Mouse (Mus musculus) testis, adult 2 months (tissue): ENCODE results near the gene Btbd19. TPM values are rescaled to one million over a fixed set of nuclear protein-coding genes. Genes with fewer than 3 reads are reported as not detected.

Experiments
- H3K27ac ChIP-seq: fragments of 200-500 bp; 2 replicates; pipeline ENCODE4 v1.5.1; 2012; ENCODE audit warnings: low read depth, low read length; ENCODE audit not compliant: control insufficient read depth, insufficient read depth
- H3K27me3 ChIP-seq: fragments of 200-500 bp; 2 replicates; pipeline ENCODE4 v1.6.1; 2012; ENCODE audit warnings: mild to moderate bottlenecking, low read length, moderate library complexity; ENCODE audit not compliant: control insufficient read depth, insufficient read depth
- H3K36me3 ChIP-seq: fragments of 200-500 bp; 2 replicates; pipeline ENCODE4 v1.6.1; 2012; ENCODE audit warnings: mild to moderate bottlenecking, low read length; ENCODE audit not compliant: control insufficient read depth, insufficient read depth
- H3K4me1 ChIP-seq: fragments of 200-500 bp; 2 replicates; pipeline ENCODE4 v1.6.1; 2012; ENCODE audit warnings: low read length; ENCODE audit not compliant: control insufficient read depth, insufficient read depth
- H3K4me3 ChIP-seq: fragments of 200-500 bp; 2 replicates; pipeline ENCODE4 v1.5.1; 2012; ENCODE audit warnings: low read depth, mild to moderate bottlenecking, low read length, moderate library complexity, mixed read lengths; ENCODE audit not compliant: control insufficient read depth
- CTCF ChIP-seq: fragments of 200-500 bp; IDR thresholded peaks from 2 replicates; pipeline ENCODE4 v1.5.1; 2012; ENCODE audit warnings: low read depth, mild to moderate bottlenecking, inconsistent platforms, low read length, moderate library complexity; ENCODE audit not compliant: control insufficient read depth, insufficient read depth, insufficient replicate concordance
- POLR2A ChIP-seq: fragments of 200-500 bp; IDR thresholded peaks from 2 replicates; pipeline ENCODE4 v1.6.1; 2012; ENCODE audit warnings: low read depth, mild to moderate bottlenecking, inconsistent platforms, low read length, moderate library complexity; ENCODE audit not compliant: control insufficient read depth
- polyA plus RNA-seq: library from polyadenylated mRNA; depleted of rRNA; stranded (reverse); fragments of >200 nt; gene quantifications from 2 replicates; pipeline ENCODE4 v1.2.3, GENCODE M21; 2012

Gene Btbd19
- polyA plus RNA-seq, 1 experiment: 3.2 TPM

- Histone ChIP-seq H3K36me3 (no peaks in the 10 kb centered on the region), H3K4me1 (peaks cover 17% of the 10 kb centered on the region), H3K27me3 (no peaks in the 10 kb centered on the region), H3K27ac (no peak within 1 kb of the TSS), H3K4me3 (peak within 1 kb of the TSS; percentile 84)
- no peak for TF ChIP-seq CTCF
- 0 out of 2 replicates have a peak, but pooled peaks have one; percentile 24 for TF ChIP-seq POLR2A
Observed at GRCm38 (mm10) chr4:117133817-117134600, 8.5 kb upstream of the Btbd19 start, which contains the start of gene Plk3. Gene Plk3 (minus strand): TSS chr4:117133963.

- no peaks in the 10 kb centered on the region for H3K36me3 ChIP-seq
- H3K4me3 ChIP-seq: peak overlapping the region; percentile 84
- TF ChIP-seq CTCF (no peak), POLR2A (no peak)
- no peak overlapping the region for H3K27ac ChIP-seq
- H3K27me3 ChIP-seq: no peaks in the 10 kb centered on the region
- peaks cover 17% of the 10 kb centered on the region for H3K4me1 ChIP-seq
Observed at GRCm38 (mm10) chr4:117133366-117133796, 7.9 kb upstream of the Btbd19 start.

- Histone ChIP-seq H3K4me1 (peaks cover 19% of the 10 kb centered on the region), H3K27me3 (no peaks in the 10 kb centered on the region), H3K4me3 (no peak overlapping the region; the same call in 1 of the 2 replicates), H3K36me3 (no peaks in the 10 kb centered on the region), H3K27ac (no peak overlapping the region)
- no peak for TF ChIP-seq CTCF
- no peak for TF ChIP-seq POLR2A
Observed at GRCm38 (mm10) chr4:117132794-117133143, 7.2 kb upstream of the Btbd19 start.

GRCm38 (mm10) chr4:117131890-117132793, 6.6 kb upstream of the Btbd19 start:
- H3K4me3 ChIP-seq: no peak overlapping the region
- no peak for TF ChIP-seq CTCF
- no peak for TF ChIP-seq POLR2A
- H3K4me1 ChIP-seq: peaks cover 19% of the 10 kb centered on the region

GRCm38 (mm10) chr4:117131198-117131597, 5.7 kb upstream of the Btbd19 start:
- no peaks in the 10 kb centered on the region for H3K36me3 ChIP-seq
- H3K4me3 ChIP-seq: no peak overlapping the region
- H3K27ac ChIP-seq: no peak overlapping the region
- no peaks in the 10 kb centered on the region for H3K27me3 ChIP-seq
- H3K4me1 ChIP-seq: peaks cover 19% of the 10 kb centered on the region
- TF ChIP-seq CTCF: no peak
- no peak for TF ChIP-seq POLR2A

More at GRCm38 (mm10) chr4:117131890-117132793, 6.6 kb upstream of the Btbd19 start:
- H3K27me3 ChIP-seq: no peaks in the 10 kb centered on the region
- no peak overlapping the region for H3K27ac ChIP-seq
- H3K36me3 ChIP-seq: no peaks in the 10 kb centered on the region

- Histone ChIP-seq H3K4me1 (peaks cover 22% of the 10 kb centered on the region), H3K4me3 (no peak overlapping the region), H3K27ac (no peak overlapping the region)
Observed at GRCm38 (mm10) chr4:117130790-117131189, 5.3 kb upstream of the Btbd19 start.

More at GRCm38 (mm10) chr4:117130790-117131189, 5.3 kb upstream of the Btbd19 start:
- H3K27me3 ChIP-seq: no peaks in the 10 kb centered on the region
- H3K36me3 ChIP-seq: no peaks in the 10 kb centered on the region
- TF ChIP-seq CTCF: no peak
- TF ChIP-seq POLR2A: no peak
